Mouse (Mus musculus) bone marrow macrophage, adult 2 months (primary cell): ENCODE data around the gene Parva. TPM values are rescaled to one million over a fixed set of nuclear protein-coding genes. Genes with fewer than 3 reads are reported as not detected.

Experiments
- H3K27ac ChIP-seq: 2 replicates; pipeline ENCODE4 v1.5.1; 2012; ENCODE audit warnings: low read depth, low read length; ENCODE audit not compliant: insufficient read depth
- H3K4me1 ChIP-seq: 2 replicates; pipeline ENCODE4 v1.6.1; 2012; ENCODE audit warnings: low read length; ENCODE audit not compliant: control insufficient read depth, insufficient read depth
- H3K4me3 ChIP-seq: 2 replicates; pipeline ENCODE4 v1.5.1; 2012; ENCODE audit warnings: mild to moderate bottlenecking, low read length, moderate library complexity; ENCODE audit not compliant: insufficient read depth
- CTCF ChIP-seq: IDR thresholded peaks from 2 replicates; pipeline ENCODE4 v1.5.1; 2012; ENCODE audit warnings: low read depth, mild to moderate bottlenecking, low read length, moderate library complexity
- POLR2A ChIP-seq: IDR thresholded peaks from 2 replicates; pipeline ENCODE4 v1.6.1; 2012; ENCODE audit warnings: mild to moderate bottlenecking, low read depth, low read length, borderline replicate concordance
- polyA plus RNA-seq: library from polyadenylated mRNA; stranded (reverse); fragments of >200 nt; gene quantifications from 2 replicates; pipeline ENCODE4 v1.2.4, GENCODE M21; 2012; ENCODE audit not compliant: missing spikeins, insufficient read depth, insufficient read length

The Parva gene
- polyA plus RNA-seq, 1 experiment: 0.71 TPM

DNA sequence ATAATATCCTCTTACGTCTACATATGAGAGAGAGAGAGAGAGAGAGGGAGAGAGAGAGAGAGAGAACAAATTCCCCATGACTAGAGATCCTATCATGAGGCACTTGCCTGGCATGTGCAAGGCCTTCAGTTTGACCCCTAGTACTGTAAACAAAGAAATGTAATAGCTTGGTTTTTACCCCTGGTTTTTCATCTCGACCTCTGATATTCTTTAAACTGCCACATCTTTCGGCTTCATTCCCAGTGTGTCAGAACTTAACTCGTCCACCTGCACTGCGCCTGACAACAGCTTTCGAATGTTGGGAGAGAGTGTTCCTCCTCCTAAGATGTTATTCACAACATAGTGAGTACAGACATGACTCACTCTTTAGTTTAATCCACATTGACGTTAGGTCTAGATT lies 69.6 kb downstream of the Parva start:
- H3K4me1 ChIP-seq: no peaks in the 10 kb centered on the region
- H3K27ac ChIP-seq: no peak overlapping the region
- no peak for TF ChIP-seq CTCF
- TF ChIP-seq POLR2A: no peak
- H3K4me3 ChIP-seq: no peak overlapping the region

DNA sequence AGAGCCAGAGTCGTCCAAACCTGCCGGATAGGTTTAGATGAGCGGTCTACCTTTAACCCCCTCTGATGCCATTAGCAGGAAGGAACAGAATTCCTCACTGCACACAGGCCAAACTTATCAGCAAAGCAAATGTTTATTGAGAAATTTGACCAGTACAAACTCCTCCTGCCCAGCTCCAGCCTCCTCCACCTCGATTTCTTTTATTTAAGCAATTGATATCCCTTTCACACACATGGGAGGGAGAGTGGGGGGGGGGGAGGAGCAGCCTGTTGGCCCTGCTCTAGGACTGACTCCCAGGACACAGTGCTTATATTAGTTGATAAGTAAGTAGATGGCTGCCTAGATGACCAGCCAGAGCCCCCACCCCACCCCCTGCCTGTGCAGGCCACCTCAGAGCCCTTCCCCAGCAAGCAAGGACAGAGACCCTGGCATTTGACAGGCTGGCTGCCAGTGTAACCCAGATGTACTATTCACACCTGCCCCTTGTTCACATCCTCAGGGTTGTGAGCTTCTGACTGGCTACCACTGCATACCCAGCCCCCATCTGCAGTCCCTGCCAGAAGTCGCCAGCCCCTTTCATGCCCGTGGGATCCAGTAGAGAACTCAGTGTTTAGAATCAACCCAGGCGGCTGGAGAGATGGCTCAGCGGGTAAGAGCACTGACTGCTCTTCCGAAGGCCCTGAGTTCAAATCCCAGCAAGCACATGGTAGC lies 71.4 kb downstream of the Parva start:
- TF ChIP-seq CTCF (no peak), POLR2A (no peak)

DNA sequence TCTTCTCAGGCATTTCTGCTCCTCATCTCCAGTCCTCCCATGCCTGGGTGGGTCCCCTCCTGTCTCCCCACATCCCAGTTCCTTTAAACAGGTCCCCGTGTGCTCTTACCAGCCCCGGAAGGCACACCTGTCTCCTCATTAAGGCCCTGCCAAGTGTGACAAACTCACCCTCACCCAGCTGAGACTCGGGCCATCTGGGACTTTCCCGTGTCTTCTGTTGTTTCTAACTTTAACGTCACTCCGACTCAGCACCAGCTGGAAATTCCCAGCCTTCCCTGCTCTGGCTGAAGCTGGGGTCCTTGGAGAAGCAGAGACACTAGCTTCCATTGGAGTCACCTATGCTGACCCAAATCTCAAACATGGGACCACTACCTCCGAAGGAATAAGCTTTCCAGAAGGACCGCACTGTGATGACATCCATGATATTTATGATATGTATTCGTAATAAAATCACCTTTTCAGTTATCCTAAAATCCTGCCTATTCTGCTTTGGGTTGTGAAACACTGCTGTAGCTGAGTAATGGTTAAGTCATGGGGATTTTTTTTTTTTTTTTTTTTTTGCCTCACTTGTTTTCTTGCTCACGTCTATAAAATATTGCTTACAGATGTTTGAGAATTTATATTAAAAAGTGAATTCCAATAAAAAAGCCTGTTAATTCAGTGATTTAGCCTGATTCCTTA lies 72.3 kb downstream of the Parva start:
- H3K4me1 ChIP-seq: no peaks in the 10 kb centered on the region; the same call in none of the 2 replicates
- TF ChIP-seq CTCF: no peak
- no peak for TF ChIP-seq POLR2A
- H3K4me3 ChIP-seq: no peak overlapping the region
- H3K27ac ChIP-seq: no peak overlapping the region

More for the DNA sequence above, 71.4 kb downstream of the Parva start:
- Histone ChIP-seq H3K4me1 (no peaks in the 10 kb centered on the region; the same call in none of the 2 replicates), H3K27ac (no peak overlapping the region), H3K4me3 (no peak overlapping the region)

DNA sequence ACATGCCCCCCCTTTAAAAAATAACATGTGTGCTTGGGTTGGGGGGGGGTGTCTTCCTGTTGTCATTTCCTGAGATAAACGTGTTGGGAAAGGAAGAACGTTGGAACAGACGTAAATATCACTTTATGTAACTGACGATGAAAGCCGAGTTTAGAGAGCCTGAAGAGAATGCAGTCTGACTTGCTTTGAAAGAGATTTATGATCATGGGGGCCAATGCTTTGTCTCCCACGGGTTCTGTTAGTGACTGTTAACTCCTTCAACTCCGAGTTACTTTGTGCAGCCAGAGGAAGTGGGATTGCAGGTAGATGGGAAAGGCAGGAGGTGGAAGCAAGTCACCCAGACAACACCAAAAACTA lies 72.8 kb downstream of the Parva start:
- no peak overlapping the region for H3K4me3 ChIP-seq
- no peaks in the 10 kb centered on the region; the same call in none of the 2 replicates for H3K4me1 ChIP-seq
- TF ChIP-seq CTCF (no peak), POLR2A (no peak)
- no peak overlapping the region for H3K27ac ChIP-seq

DNA sequence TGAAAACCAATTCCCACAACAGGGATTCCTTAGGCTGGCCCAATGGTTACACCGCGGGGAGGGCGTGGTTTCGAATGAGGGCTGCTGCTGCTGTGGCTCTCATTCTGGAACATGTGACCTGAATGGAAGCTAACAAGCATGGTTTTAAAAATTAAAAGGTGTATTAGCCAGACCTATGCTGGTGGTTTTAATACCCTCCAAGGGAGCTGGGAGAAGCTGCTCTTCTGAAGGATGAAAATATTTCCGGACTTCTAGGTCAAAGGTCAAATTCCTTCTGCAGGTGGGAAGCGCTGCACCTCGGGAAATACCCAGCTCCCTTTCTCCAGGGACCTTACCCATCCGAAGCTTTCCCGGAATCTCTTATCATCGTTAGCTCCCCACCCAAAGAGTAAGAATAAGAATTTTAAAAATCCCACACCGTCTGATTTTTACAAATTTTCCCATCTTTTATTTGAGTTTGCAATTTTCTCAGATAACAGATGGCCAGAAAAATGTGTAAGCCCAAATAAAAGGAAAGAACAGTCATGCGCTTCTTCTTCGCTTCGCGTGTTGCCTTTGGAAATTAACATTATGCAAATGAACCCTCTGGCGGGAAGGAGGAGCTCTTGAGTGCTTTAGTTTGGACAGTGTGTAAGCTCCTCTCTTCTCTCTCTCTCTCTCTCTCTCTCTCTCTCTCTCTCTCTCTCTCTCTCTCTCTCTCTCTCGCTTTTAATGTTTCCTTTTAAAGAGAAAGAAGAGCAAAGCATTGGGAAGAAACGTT lies 74.9 kb downstream of the Parva start:
- Histone ChIP-seq H3K4me1 (no peaks in the 10 kb centered on the region; the same call in none of the 2 replicates), H3K4me3 (no peak overlapping the region), H3K27ac (no peak overlapping the region)
- no peak for TF ChIP-seq CTCF
- TF ChIP-seq POLR2A: no peak

DNA sequence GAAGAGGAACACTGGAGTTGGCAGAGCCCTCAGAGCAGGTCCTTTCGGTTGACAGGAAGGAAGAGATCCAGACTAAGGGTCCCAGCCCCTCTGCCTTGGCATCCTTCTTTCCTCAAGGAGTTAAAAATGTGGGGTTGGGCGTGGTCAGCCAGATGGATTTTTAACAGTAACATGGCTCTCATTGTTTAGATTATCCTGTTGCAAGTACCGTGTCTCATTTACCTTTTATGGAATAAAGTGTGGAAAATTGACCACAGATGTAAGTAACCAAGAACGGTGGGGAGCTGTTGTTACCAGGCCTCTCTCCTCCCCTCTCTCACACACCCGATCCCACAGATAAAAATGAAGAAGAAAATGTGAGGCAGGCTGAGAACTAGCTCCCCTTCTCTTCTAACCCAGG lies 75.5 kb downstream of the Parva start:
- no peak overlapping the region for H3K27ac ChIP-seq
- TF ChIP-seq POLR2A: no peak
- no peak for TF ChIP-seq CTCF
- H3K4me3 ChIP-seq: no peak overlapping the region
- no peaks in the 10 kb centered on the region; the same call in none of the 2 replicates for H3K4me1 ChIP-seq

DNA sequence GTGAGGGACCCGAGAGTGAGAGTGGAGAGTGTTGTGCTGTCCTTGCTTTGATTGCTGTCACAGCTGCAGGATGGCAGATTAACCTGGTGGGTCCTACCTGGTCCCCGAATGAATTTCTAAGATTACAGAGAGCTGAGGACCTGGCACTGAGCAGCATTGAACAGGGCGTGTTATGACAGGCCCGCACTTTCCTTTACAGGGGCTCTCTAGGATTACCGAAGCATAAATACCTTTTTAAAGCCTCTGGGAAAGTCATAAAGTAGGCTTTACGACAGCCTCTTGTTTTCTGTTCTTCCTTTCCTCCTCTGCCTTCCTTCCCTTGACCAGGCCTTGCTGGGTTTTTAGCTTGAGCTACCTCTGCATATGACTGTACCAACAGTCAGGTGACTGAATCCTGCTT lies 76.1 kb downstream of the Parva start:
- TF ChIP-seq CTCF (no peak), POLR2A (no peak)
- Histone ChIP-seq H3K4me3 (no peak overlapping the region), H3K4me1 (no peaks in the 10 kb centered on the region; the same call in none of the 2 replicates), H3K27ac (no peak overlapping the region)

DNA sequence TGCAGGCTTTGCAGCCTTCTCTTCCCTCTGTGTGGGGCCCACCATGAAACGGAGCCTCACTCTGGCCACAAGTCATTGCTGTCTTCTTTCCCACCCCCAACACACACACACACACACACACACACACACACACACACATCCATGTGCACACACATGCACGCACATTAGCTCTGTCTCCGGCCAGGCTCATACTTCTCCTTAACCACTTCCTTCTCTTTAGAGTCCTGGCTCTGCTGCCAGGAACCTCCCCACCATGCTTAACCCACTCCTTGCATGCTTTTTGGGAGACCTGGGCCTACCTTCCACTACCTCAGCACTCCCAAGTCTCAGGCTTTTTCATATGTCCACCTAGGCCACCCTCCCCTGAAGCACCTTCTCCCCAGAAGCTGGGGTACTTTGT lies 76.6 kb downstream of the Parva start:
- Histone ChIP-seq H3K27ac (no peak overlapping the region), H3K4me1 (no peaks in the 10 kb centered on the region; the same call in none of the 2 replicates), H3K4me3 (no peak overlapping the region)
- TF ChIP-seq POLR2A (no peak), CTCF (no peak)

DNA sequence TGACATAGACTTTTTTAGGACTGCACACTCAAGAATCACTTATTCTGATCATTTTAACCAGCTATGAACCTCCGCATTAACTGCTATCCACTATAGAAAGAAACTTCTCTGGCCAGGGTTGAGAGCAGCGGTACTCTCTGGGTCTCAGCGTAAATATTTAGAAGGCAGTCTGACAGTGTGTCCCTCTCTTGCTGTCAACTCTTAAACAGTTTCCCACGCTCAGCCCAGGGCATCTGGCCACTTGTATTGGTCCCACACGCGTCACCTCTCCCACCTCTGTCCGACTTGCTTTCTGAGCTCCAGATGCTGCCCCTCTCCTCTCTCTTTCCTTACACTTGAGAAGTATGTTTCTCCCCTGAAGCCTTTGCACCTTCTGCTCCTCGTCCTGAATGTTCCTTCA lies 81.8 kb downstream of the Parva start:
- TF ChIP-seq POLR2A (no peak), CTCF (no peak)
- Histone ChIP-seq H3K4me3 (no peak overlapping the region), H3K4me1 (no peaks in the 10 kb centered on the region), H3K27ac (no peak overlapping the region)
